Mouse (Mus musculus): ENCODE data around the gene Hlx.
A peak's percentile ranks its signal among the peaks of the same experiment; 100 is the strongest.

Gene Hlx

DNA sequence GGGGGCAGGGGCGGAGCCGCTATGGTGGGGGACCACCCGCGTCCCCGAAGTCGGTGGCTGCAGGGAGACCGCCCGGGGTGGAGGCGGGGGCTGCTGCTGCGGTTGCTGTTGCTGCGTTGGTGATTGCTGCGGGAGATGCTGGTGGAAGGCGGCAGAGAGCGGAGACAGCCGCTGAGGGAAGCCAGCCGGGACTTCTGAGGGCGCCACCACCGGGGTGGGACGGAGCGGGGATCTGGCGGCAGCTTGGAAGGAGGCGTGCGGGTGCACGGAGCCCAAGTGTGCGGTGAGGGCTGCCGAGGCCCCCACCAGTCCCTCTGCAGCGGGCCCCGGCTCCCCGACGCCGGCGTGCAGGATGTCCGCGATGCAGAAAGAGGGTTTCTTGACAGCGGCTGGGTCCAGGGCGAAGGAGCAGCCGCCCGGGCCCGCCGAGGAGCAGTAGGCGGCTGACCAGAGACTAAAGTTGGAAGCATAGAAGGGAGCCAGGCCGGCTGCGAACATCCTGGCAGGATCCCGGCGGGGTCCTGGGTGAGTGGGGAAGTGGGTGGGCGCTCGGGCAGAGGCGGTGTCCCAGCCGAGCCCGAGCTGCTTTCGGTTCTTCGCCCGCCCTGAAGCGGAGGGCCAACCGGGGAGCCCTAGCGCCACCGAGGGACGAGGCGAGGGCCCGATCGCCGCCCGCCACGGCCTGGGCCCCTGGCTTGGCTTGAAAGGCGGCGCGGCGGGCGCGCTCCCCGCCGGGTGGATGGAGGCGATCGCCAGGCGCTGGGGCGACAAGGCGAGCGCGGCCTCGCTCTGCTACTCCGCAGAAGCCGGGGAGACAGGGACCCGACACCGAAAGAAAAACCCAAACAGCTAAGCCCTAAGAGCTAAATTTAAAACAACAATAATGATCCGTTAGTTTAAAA, 524 bp downstream of the Hlx start:
- DNase-seq, result peak; percentile 51 to 65

GRCm38 (mm10) chr1:184731091-184731640, 1.3 kb downstream of the Hlx start:
- DNase-seq, result no peak

DNA sequence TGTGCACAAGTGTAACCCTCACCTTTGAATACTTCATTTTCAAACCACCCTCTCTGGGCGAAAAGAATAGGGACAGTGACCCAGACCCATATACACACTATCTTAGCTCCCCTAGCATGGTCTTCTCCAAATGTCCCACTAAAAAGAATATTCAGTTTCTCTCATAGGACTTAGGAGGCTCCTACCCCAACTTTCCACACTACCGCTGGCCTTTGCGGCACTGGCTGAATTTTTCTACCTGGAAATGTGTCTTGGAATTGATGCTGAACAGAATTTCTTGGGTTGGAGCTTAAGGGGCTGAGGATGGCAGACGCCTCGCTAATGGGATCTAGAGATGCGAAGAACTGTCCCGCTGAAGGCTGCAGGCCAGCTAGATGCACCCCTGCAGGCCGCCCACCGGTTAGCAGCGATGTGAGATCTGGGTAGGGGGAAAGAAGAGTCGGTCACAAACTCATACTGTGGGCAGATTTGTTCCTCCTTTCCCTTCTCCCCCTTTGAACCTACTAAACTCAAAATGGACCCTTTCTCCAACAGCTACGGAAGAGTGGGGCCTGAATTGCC, 1.9 kb downstream of the Hlx start:
- DNase-seq, result no peak

GRCm38 (mm10) chr1:184729357-184730140, 2.9 kb downstream of the Hlx start:
- DNase-seq, result no peak

- DNase-seq, result no peak
Observed at GRCm38 (mm10) chr1:184728561-184729115, 3.8 kb downstream of the Hlx start.

DNA sequence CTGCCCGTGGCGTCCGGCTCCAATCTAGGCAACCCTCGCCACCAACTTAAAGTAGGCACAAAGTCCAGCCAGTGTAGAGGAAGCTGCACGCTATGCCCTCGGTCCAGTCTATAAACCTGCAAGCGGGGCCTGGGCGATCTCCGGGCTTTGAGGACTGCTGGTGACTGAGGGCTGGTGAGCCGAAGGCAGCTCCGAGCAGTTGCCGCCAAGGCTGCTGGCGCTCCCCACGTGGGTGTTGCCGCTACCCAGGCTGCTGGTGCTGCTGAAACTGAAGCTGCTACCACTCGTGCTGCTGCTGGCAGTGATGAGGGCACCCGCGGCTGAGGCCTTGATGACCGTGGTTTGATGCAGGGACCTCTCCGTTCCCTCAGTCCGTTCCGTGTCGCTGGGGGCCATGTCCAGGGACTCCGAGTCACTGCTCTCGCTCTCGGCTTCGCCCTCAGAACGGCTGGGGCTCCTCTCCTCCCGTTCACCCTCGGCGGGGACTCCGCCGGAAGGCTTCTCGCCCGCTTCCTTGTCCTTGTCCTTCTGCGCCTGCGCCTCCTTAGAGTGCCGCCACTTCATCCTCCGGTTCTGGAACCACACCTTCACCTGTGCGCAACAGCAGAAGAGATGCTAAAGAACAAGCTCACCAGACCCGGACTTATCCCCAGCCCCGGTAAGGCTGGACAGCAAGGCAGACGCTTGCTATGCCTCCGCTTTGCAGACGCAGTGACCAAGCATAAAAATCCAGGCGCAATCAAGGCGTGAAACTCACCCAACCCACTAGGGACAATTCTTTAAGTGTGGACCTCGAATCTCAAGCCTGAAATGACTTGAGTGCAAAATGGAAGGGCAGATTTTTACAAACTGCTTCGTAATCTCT, 4.8 kb downstream of the Hlx start:
- DNase-seq, result no peak

DNA sequence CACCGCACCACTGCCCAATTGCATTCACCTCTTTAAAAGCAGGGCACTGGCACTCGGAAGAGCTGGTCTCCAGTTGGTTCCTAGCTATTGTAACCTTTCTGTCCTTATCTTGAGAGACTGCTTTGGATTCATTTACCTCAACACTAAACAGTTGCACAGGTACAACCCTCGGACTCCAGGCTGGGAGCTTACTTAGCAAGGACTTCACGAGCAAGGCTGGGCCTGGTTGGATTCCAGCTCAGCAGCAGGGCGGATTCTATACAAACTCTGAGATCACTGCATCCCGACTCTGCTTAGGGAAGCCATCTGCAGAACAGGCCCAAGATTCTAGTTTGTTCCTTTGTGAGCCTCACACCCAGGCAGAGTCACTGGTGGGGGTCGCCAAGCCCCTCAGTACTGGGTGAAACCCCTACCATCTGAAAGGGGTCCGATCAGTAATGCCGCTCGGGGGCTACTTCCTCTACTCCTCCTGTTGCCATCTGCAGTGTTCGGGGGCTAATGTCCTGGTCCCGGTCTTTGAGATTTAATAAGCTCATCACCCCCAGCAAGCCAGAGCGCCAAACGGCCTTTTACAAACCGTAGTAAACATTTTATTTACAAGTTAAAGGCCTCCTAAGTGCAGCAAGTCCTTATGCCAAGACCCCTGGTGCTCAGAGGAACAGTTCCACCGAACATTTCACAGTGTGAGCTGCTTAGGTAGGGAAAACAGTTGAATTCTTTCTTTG, 5.7 kb downstream of the Hlx start:
- DNase-seq, result no peak

DNA sequence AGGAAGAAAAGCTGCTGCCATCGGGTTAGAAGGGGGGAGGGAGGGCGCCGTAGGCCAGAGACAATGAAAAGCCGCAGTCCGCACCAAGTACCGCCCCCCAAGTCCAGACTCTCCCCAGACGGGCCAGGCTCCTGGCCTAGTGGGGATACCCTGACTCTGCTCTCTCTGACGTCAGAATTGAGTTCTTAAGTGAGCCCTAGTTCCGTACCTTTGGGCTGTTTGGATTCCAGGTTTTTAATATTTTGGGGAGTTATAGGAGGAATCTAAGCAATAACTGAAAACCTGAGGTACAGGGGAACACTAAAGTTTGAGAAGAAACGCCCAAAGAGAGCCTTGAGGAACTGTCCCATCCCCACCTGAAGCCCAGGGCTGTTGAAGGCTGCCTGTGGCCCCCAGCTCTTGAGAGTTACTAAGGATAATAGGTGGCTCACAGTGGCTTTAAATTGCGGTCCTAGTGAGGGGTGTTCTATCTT, 7.1 kb downstream of the Hlx start:
- DNase-seq, result no peak

DNA sequence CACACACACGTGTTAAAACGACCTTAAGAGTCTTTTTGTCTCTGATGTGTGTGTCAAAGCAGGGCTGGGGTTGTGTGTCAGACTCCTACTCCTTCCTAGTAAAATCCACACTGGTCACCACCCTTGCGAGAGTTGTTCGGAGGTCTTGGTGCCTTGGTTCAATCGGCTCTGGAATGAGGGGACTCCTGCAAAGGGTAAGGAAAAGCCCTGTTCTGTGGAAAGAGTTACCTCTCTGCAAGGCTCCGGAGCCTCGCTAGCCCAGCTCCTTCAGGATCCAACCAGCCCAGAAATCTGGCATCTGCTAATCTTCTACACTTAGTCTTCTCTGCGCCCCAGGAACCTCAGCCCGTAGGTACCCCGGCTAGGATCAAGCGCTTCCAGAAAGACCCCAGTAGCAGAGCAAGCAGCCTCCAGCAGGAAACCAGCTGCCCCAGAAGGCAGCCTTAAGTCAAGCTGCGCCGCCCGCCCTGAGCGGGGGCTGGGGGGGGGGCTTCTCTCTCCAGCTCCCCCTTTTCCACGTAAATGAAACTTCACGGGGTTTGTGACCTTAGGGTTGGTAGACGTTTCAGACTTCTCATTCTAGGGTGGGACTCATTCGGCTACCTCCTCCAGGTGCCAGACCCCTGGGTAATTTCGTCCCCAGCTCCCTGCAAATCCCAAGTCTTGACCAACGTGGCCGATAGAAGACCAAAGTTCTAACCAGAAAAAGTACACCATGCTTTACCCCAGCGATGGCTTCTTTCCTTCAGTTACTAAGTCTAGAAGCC, 7.7 kb downstream of the Hlx start:
- no peak for DNase-seq

GRCm38 (mm10) chr1:184723899-184724298, 8.5 kb downstream of the Hlx start:
- DNase-seq, result no peak

- no peak for DNase-seq
Observed at GRCm38 (mm10) chr1:184721121-184721520, 11.3 kb downstream of the Hlx start.

GRCm38 (mm10) chr1:184720162-184721025, 12.0 kb downstream of the Hlx start:
- no peak for DNase-seq

- DNase-seq, result no peak
Observed at GRCm38 (mm10) chr1:184718261-184719120, 13.9 kb downstream of the Hlx start.

- DNase-seq, result no peak
Observed at GRCm38 (mm10) chr1:184717691-184718200, 14.7 kb downstream of the Hlx start.

DNA sequence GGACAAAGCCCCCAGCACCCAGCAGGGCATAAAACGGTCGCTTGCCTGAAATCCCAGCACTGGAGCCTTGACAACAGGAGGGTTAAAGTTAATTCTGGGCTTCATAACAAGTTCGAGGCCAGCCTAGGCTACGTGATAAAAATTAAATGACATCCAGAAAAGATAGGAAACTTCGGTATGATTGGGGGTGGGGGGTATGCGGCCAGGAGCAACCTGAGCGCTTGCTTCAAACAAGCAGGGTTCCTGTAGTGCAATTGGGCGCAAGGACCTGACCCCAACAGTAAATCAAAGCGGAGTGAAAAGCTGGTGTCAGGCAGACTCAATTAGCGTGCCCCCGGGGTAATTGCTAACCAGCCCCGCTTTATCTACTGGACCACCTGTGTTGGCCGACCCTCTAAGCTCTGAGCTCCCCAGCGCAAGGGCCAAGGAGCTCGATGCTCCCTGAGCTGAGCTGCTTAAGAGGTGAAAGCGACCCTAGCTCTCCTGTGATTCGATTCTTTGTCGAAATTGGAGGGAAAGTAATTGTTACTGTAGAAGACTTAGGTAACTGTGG, 15.3 kb downstream of the Hlx start:
- no peak for DNase-seq

DNA sequence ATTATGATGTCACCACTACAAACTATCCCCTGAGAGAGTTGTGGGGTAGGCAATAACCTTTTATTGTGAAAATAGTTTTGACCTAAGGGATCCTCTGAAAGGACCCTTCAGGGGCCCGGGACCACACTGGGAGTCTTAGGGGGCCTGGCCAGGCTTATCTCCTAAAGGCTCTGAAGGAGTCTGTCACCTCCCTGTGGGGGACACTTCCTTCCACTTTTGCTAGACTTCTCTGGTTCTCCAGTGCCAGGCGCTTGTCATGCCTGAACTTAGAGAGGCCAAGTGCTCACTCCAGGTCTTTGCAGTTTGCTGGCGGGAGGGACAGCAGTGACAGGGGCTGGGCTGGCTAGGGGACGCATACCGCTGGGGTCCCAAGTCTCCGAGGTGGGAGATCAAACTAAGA, 16.3 kb downstream of the Hlx start:
- no peak for DNase-seq

DNA sequence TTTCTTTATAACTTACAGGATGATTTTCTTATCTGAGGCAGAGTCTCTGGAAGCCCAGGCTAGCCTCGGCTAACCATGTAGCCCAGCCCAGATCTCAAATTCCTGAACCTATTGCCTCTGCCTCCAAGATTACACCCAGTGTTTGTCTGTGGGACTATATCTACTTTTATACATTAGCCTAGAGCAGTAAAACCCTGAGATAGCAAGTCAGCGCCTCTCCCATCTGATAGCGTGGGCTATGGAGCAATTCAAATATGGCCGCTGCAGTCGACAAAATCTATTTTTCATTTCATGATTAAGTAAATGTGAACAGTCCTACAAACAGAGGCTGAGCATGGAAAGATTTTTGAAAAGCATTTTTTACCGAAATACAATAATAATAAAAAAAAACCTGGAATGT, 16.7 kb downstream of the Hlx start:
- no peak for DNase-seq

DNA sequence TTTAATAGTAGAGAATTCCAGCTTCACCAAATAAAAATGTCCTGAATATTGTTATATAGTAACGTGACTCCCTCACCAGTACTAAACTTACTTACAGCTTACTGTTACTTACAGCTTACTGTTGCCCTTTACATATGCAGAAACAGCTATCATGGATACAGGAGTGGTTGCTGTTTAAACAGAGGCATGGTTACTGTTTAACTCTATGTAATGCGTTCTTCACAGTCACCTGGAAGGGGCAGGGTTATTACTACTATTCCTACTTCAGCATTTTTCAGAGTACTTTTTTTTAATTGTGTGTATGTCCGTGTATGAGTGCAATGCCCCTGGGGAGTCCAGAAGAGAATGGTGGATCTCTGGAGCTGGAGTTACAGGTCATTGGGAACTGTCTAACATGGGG, 17.9 kb downstream of the Hlx start:
- no peak for DNase-seq

Data from spleen, adult 18-20 months (tissue).